Comparison of ENCODE assay signal across 8 mouse cellular contexts in the genomic region with DNA sequence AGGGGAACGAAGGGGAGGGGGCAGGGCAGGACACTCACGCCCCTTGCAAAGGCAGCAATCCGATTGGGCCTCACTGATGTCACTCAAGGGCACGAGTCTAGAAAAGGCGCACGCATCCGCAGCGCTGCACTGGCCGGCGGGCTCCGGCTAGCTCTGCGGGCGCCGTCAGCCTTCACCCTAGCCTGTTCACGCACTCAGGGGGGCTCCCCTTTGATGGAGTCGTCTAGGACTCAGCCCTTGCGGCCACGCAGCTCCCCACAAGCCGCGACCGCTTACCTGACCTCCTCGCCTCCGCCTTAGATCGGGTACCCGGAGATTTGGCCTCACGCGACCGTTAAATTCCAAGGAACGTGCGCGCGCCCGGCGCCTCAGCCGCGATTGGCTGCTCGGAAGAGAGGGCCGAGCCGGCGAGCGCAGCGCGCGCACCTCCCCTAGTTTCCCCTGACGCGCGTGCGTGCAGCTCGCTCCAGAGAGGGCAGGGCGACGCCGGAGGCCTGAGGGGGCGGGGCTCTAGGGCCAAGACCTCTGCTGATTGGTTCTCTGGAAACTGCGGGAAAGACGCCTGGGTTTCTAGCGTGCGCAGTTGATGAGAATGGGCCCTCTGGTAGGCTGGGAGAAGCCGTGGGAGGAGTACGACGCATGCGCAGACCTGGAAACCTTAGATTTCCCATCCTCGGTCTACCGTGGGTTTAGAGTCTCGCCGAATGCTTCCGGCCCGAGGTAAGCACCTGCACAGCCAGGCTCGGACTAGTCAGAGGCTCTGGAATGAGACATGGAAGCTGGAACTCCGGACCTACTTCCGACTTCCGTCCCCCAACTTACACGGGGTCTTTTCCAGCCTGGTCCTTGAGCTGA. TPM values are rescaled to one million over a fixed set of nuclear protein-coding genes. Genes with fewer than 3 reads are reported as not detected.
DNase-seq lines count a peak whose midpoint lies in the region; ATAC-seq and TF ChIP-seq lines count a peak whose summit lies in the region.

A gene (minus strand): TSS at position 463 of the 855 bp plus-strand sequence.
A gene (plus strand): TSS at position 580 of the 855 bp plus-strand sequence.

- H3K9me3 ChIP-seq in embryonic facial prominence, embryonic 15.5 days (replicated peaks) = no peaks in the 10 kb centered on the region
- no peaks in the 10 kb centered on the region for H3K9me3 ChIP-seq in limb, embryonic 14.5 days (ENCODE audit: control insufficient read depth, low read length)
- H3K9me3 ChIP-seq in midbrain, postnatal 0 days (ENCODE audit: low read length) = no peaks in the 10 kb centered on the region

- 0 out of 2 replicates have a peak, but pooled peaks have one; percentile 1 for TF ChIP-seq CTCF in bone marrow, adult 2 months (IDR thresholded peaks at IDR 0.05; ENCODE audit: control insufficient read depth, insufficient read depth, low read length)
- TF ChIP-seq CTCF in midbrain, postnatal 0 days (IDR thresholded peaks at IDR 0.05) = no peak; the same call in 1 of the 2 replicates

- under 1% methylated on average over 72 of the region's 72 CpGs for whole genome bisulfite sequencing in bone marrow, adult 2 months
- under 1% methylated on average over 72 of the region's 72 CpGs for WGBS in embryonic facial prominence, embryonic 15.5 days
- under 1% methylated on average over 71 of the region's 72 CpGs for WGBS in limb, embryonic 14.5 days
- under 1% methylated on average over 72 of the region's 72 CpGs for WGBS in midbrain, postnatal 0 days

- peak; percentile 99 for TF ChIP-seq POLR2A in bone marrow, adult 2 months (IDR thresholded peaks at IDR 0.05; ENCODE audit: borderline replicate concordance, control insufficient read depth, low read depth, low read length)
- TF ChIP-seq POLR2A in limb, embryonic 14.5 days (IDR thresholded peaks at IDR 0.05; ENCODE audit: borderline replicate concordance, extremely low read depth, insufficient read depth, insufficient read length) = peak; percentile 99

- peak within 1 kb of the TSS; percentile 95 for H3K27ac ChIP-seq in bone marrow, adult 2 months (ENCODE audit: control insufficient read depth, insufficient read depth, low read depth, low read length, poor library complexity)
- H3K27ac ChIP-seq in embryonic facial prominence, embryonic 15.5 days (replicated peaks) = peak within 1 kb of the TSS; percentile 97
- peak within 1 kb of the TSS; percentile 87 for H3K27ac ChIP-seq in limb, embryonic 14.5 days (replicated peaks; ENCODE audit: low read depth, low read length)
- H3K27ac ChIP-seq in midbrain, postnatal 0 days (ENCODE audit: low read depth, low read length) = peak within 1 kb of the TSS; percentile 98

- 0 out of 2 replicates have a peak, but pooled peaks cover 2% of the 10 kb centered on the region for H3K36me3 ChIP-seq in embryonic facial prominence, embryonic 15.5 days
- peaks cover 15% of the 10 kb centered on the region; the same call in 1 of the 2 replicates for H3K36me3 ChIP-seq in limb, embryonic 14.5 days (ENCODE audit: control insufficient read depth, insufficient read depth, low read length)
- no peaks in the 10 kb centered on the region for H3K36me3 ChIP-seq in midbrain, postnatal 0 days (ENCODE audit: insufficient read depth, low read length)

- peak; percentile 100 for DNase-seq in 416B (ENCODE audit: low read depth)
- DNase-seq in heart, adult 8-10 months (ENCODE audit: low spot score) = peak; percentile 99
- peak; percentile 100 for DNase-seq in kidney, adult 9 months
- DNase-seq in limb, embryonic 14.5 days (ENCODE audit: low spot score) = peak; percentile 100
- DNase-seq in midbrain, postnatal 0 days (ENCODE audit: low spot score) = peak; percentile 100
- DNase-seq in spleen, postnatal 14 days (ENCODE audit: low spot score in 2 of 2) = peak; percentile 99

- H3K9ac ChIP-seq in embryonic facial prominence, embryonic 15.5 days = peak within 1 kb of the TSS; percentile 54
- peak within 1 kb of the TSS; percentile 72 for H3K9ac ChIP-seq in limb, embryonic 14.5 days (ENCODE audit: low read depth, low read length, severe bottlenecking)
- H3K9ac ChIP-seq in midbrain, postnatal 0 days (replicated peaks; ENCODE audit: low read length, poor library complexity, severe bottlenecking) = peak within 1 kb of the TSS; percentile 75

- peak within 1 kb of the TSS; percentile 76 for H3K4me2 ChIP-seq in embryonic facial prominence, embryonic 15.5 days (replicated peaks)
- peak within 1 kb of the TSS; percentile 85 for H3K4me2 ChIP-seq in limb, embryonic 14.5 days (replicated peaks; ENCODE audit: low read depth, low read length, severe bottlenecking)
- H3K4me2 ChIP-seq in midbrain, postnatal 0 days (ENCODE audit: low read depth, low read length, poor library complexity, severe bottlenecking) = peak within 1 kb of the TSS; percentile 89

- ATAC-seq in embryonic facial prominence, embryonic 15.5 days (ENCODE audit: insufficient number of reproducible peaks, low FRiP score, low TSS enrichment, low read depth) = peak; percentile 98
- peak; percentile 97 for ATAC-seq in limb, embryonic 14.5 days (ENCODE audit: low FRiP score, low read depth)
- ATAC-seq in midbrain, postnatal 0 days (ENCODE audit: low FRiP score) = peak; percentile 98

- H3K4me1 ChIP-seq in bone marrow, adult 2 months (ENCODE audit: control insufficient read depth, insufficient read depth, low read length) = peaks cover 3% of the 10 kb centered on the region; the same call in 1 of the 2 replicates
- peaks cover 16% of the 10 kb centered on the region for H3K4me1 ChIP-seq in embryonic facial prominence, embryonic 15.5 days
- peaks cover 6% of the 10 kb centered on the region for H3K4me1 ChIP-seq in limb, embryonic 14.5 days (ENCODE audit: control insufficient read depth, insufficient read depth, low read length)
- peaks cover 7% of the 10 kb centered on the region; the same call in 1 of the 2 replicates for H3K4me1 ChIP-seq in midbrain, postnatal 0 days (ENCODE audit: insufficient read depth, low read length)

- H3K27me3 ChIP-seq in embryonic facial prominence, embryonic 15.5 days = no peaks in the 10 kb centered on the region
- no peaks in the 10 kb centered on the region for H3K27me3 ChIP-seq in limb, embryonic 14.5 days (ENCODE audit: control insufficient read depth, insufficient read depth, low read length)
- no peaks in the 10 kb centered on the region for H3K27me3 ChIP-seq in midbrain, postnatal 0 days (ENCODE audit: insufficient read depth, low read length)

- H3K4me3 ChIP-seq in bone marrow, adult 2 months (replicated peaks; ENCODE audit: control insufficient read depth, low read depth, low read length) = peak within 1 kb of the TSS; percentile 95
- peak within 1 kb of the TSS; percentile 69 for H3K4me3 ChIP-seq in embryonic facial prominence, embryonic 15.5 days (replicated peaks)
- peak within 1 kb of the TSS; percentile 74 for H3K4me3 ChIP-seq in limb, embryonic 14.5 days (replicated peaks; ENCODE audit: low read length)
- H3K4me3 ChIP-seq in midbrain, postnatal 0 days (ENCODE audit: low read depth, low read length) = peak within 1 kb of the TSS; percentile 63

RNA-seq across cellular contexts. Expression of the first gene that starts in this region (rescaled TPM):
- 7.1 and 10.3 TPM in 2 replicates for polyA plus RNA-seq in bone marrow, adult 2 months (2011; ENCODE audit: insufficient read depth, insufficient read length, low replicate concordance, missing spikeins)
- polyA plus RNA-seq in embryonic facial prominence, embryonic 15.5 days (2015; fragmentation: Nextera tagmentation; extraction: Ambion mirVana) = 6.8 and 9.6 TPM in 2 replicates
- total RNA-seq in heart, adult 8-10 months (2022) = 1 to 10 TPM; 3.6 to 5.7 (median 5.0) TPM
- 10.2 and 11.0 TPM in 2 replicates for polyA plus RNA-seq in limb, embryonic 14.5 days (2012; rRNA removed)
- polyA plus RNA-seq in limb, embryonic 14.5 days (2014; fragmentation: Nextera tagmentation; extraction: Ambion mirVana) = 9.5 and 12.2 TPM in 2 replicates
- 19.0 and 41.0 TPM in 2 replicates for total RNA-seq in midbrain, postnatal 0 days (2014; rRNA removed)
- polyA plus RNA-seq in midbrain, postnatal 0 days (2015; fragmentation: Nextera tagmentation; extraction: Ambion mirVana) = 6.6 and 9.6 TPM in 2 replicates

RNA-seq across cellular contexts. Expression of the second gene that starts in this region (rescaled TPM):
- 3.1 and 6.3 TPM in 2 replicates for polyA plus RNA-seq in bone marrow, adult 2 months (2011; ENCODE audit: insufficient read depth, insufficient read length, low replicate concordance, missing spikeins)
- polyA plus RNA-seq in embryonic facial prominence, embryonic 15.5 days (2015; fragmentation: Nextera tagmentation; extraction: Ambion mirVana) = 16.9 and 17.8 TPM in 2 replicates
- total RNA-seq in heart, adult 8-10 months (2022) = 10 to 100 TPM; 13.8 to 15.3 (median 14.5) TPM
- 11.8 and 12.3 TPM in 2 replicates for polyA plus RNA-seq in limb, embryonic 14.5 days (2012; rRNA removed)
- 9.7 and 10.4 TPM in 2 replicates for polyA plus RNA-seq in limb, embryonic 14.5 days (2014; fragmentation: Nextera tagmentation; extraction: Ambion mirVana)
- 9.0 and 9.4 TPM in 2 replicates for total RNA-seq in midbrain, postnatal 0 days (2014; rRNA removed)
- polyA plus RNA-seq in midbrain, postnatal 0 days (2015; fragmentation: Nextera tagmentation; extraction: Ambion mirVana) = 7.8 TPM in 2 replicates

Comparison
In these comparisons a context has a peak if more than half of its experiments do, and no peak if none do; other contexts are left out.
1. Peak in every context shown above with its lines: DNase-seq, ATAC-seq, H3K4me3 ChIP-seq and H3K27ac ChIP-seq.